Mouse (Mus musculus) embryonic facial prominence, embryonic 15.5 days (tissue): ENCODE data around the gene Plk3. TPM values are rescaled to one million over a fixed set of nuclear protein-coding genes. Genes with fewer than 3 reads are reported as not detected.

Experiments used
- ATAC-seq: fragments of 200-750 bp; cut with Nextera tagmentation; 2 replicates; pipeline ENCODE4 v1.8.0; 2017; ENCODE audit warnings: low read depth, moderate TSS enrichment; ENCODE audit not compliant: insufficient number of reproducible peaks, low FRiP score, low TSS enrichment
- H3K27ac ChIP-seq: fragments of 300-500 bp; sonication (generic); replicated peaks from 2 replicates; pipeline ENCODE4 v1.5.1; 2015; ENCODE audit warnings: mild to moderate bottlenecking, inconsistent platforms
- H3K27me3 ChIP-seq: fragments of 300-500 bp; sonication (generic); 2 replicates; pipeline ENCODE4 v1.6.1; 2015; ENCODE audit warnings: inconsistent platforms
- H3K36me3 ChIP-seq: fragments of 300-500 bp; sonication (generic); 2 replicates; pipeline ENCODE4 v1.6.1; 2015; ENCODE audit warnings: mild to moderate bottlenecking, inconsistent platforms
- H3K4me1 ChIP-seq: fragments of 300-500 bp; sonication (generic); 2 replicates; pipeline ENCODE4 v1.6.1; 2015; ENCODE audit warnings: inconsistent platforms
- H3K4me2 ChIP-seq: fragments of 300-500 bp; sonication (generic); replicated peaks from 2 replicates; pipeline ENCODE4 v1.6.1; 2015; ENCODE audit warnings: mild to moderate bottlenecking, inconsistent platforms
- H3K4me3 ChIP-seq: fragments of 300-500 bp; sonication (generic); replicated peaks from 2 replicates; pipeline ENCODE4 v1.5.1; 2015; ENCODE audit warnings: mild to moderate bottlenecking, inconsistent platforms
- H3K9ac ChIP-seq: fragments of 300-500 bp; sonication (generic); 2 replicates; pipeline ENCODE4 v1.6.1; 2015; ENCODE audit warnings: inconsistent platforms
- H3K9me3 ChIP-seq: fragments of 300-500 bp; sonication (generic); replicated peaks from 2 replicates; pipeline ENCODE4 v1.6.1; 2016; ENCODE audit warnings: inconsistent platforms
- WGBS: fragments of 180-500 bp; shearing (Covaris S2); methylation state at CpG from one replicate; pipeline ENCODE4 v1.1.7; 2015; 5-methylcytosine and 5-hydroxymethylcytosine counted together
- polyA plus RNA-seq: library from polyadenylated mRNA; unstranded; fragments of >200 nt; fragmentation: Nextera tagmentation; extraction: Ambion mirVana; gene quantifications from 2 replicates; pipeline ENCODE4 v1.2.1, GENCODE M21; 2015

The Plk3 gene
- polyA plus RNA-seq, 1 experiment from 2014 or later: 8.1 TPM

- Histone ChIP-seq H3K36me3 (peaks cover 32% of the 10 kb centered on the region), H3K4me2 (no peak overlapping the region), H3K9ac (no peak overlapping the region; the same call in 1 of the 2 replicates), H3K27ac (no peak overlapping the region), H3K4me1 (peaks cover 6% of the 10 kb centered on the region; the same call in 1 of the 2 replicates), H3K4me3 (no peak overlapping the region), H3K27me3 (no peaks in the 10 kb centered on the region), H3K9me3 (no peaks in the 10 kb centered on the region)
- ATAC-seq: no peak
- WGBS: 76% methylated on average over 5 of the region's 5 CpGs
These were observed 18.2 kb downstream of the Plk3 start for GRCm38 (mm10) chr4:117115592-117115991.

- H3K9me3 ChIP-seq: no peaks in the 10 kb centered on the region
- H3K4me2 ChIP-seq: no peak overlapping the region
- H3K4me1 ChIP-seq: no peaks in the 10 kb centered on the region
- ATAC-seq: no peak
- H3K27me3 ChIP-seq: no peaks in the 10 kb centered on the region
- H3K27ac ChIP-seq: no peak overlapping the region
- peaks cover 47% of the 10 kb centered on the region for H3K36me3 ChIP-seq
- no peak overlapping the region for H3K9ac ChIP-seq
- WGBS: 74% methylated on average over 1 of the region's 1 CpGs
- H3K4me3 ChIP-seq: no peak overlapping the region
These were observed 20.5 kb downstream of the Plk3 start for GRCm38 (mm10) chr4:117113237-117113636.

- peaks cover 57% of the 10 kb centered on the region for H3K36me3 ChIP-seq
- H3K4me3 ChIP-seq: no peak overlapping the region
- H3K4me1 ChIP-seq: no peaks in the 10 kb centered on the region
- H3K27me3 ChIP-seq: no peaks in the 10 kb centered on the region
- H3K9me3 ChIP-seq: no peaks in the 10 kb centered on the region
- H3K9ac ChIP-seq: no peak overlapping the region
- no peak for ATAC-seq
- H3K27ac ChIP-seq: no peak overlapping the region
- 91% methylated on average over 11 of the region's 11 CpGs for WGBS
- no peak overlapping the region for H3K4me2 ChIP-seq
These were observed 22.8 kb downstream of the Plk3 start for GRCm38 (mm10) chr4:117110985-117111384.

- 92% methylated on average over 13 of the region's 13 CpGs for WGBS
These were observed 23.5 kb downstream of the Plk3 start for GRCm38 (mm10) chr4:117110249-117110648.

GRCm38 (mm10) chr4:117109330-117109729 lies 24.4 kb downstream of the Plk3 start:
- H3K36me3 ChIP-seq: peaks cover 54% of the 10 kb centered on the region
- H3K27me3 ChIP-seq: no peaks in the 10 kb centered on the region
- H3K4me2 ChIP-seq: no peak overlapping the region
- H3K9ac ChIP-seq: no peak overlapping the region
- no peak overlapping the region for H3K27ac ChIP-seq
- 92% methylated on average over 25 of the region's 25 CpGs for WGBS
- H3K4me1 ChIP-seq: peaks cover 16% of the 10 kb centered on the region
- no peaks in the 10 kb centered on the region for H3K9me3 ChIP-seq
- H3K4me3 ChIP-seq: no peak overlapping the region
- no peak for ATAC-seq

More at GRCm38 (mm10) chr4:117110249-117110648, 23.5 kb downstream of the Plk3 start:
- Histone ChIP-seq H3K36me3 (peaks cover 60% of the 10 kb centered on the region), H3K9ac (no peak overlapping the region), H3K27me3 (no peaks in the 10 kb centered on the region), H3K27ac (no peak overlapping the region), H3K4me3 (no peak overlapping the region), H3K9me3 (no peaks in the 10 kb centered on the region), H3K4me1 (peaks cover 7% of the 10 kb centered on the region), H3K4me2 (no peak overlapping the region)
- ATAC-seq: no peak

GRCm38 (mm10) chr4:117108524-117108849 lies 25.3 kb downstream of the Plk3 start:
- H3K4me1 ChIP-seq: peaks cover 20% of the 10 kb centered on the region
- H3K27me3 ChIP-seq: no peaks in the 10 kb centered on the region
- peaks cover 46% of the 10 kb centered on the region for H3K36me3 ChIP-seq
- no peak for ATAC-seq
- H3K9ac ChIP-seq: no peak overlapping the region
- WGBS: 96% methylated on average over 6 of the region's 6 CpGs
- no peak overlapping the region for H3K4me3 ChIP-seq
- H3K4me2 ChIP-seq: no peak overlapping the region
- H3K27ac ChIP-seq: no peak overlapping the region
- no peaks in the 10 kb centered on the region for H3K9me3 ChIP-seq

GRCm38 (mm10) chr4:117107813-117108523 lies 25.8 kb downstream of the Plk3 start:
- no peaks in the 10 kb centered on the region for H3K9me3 ChIP-seq
- no peak for ATAC-seq
- peaks cover 41% of the 10 kb centered on the region for H3K36me3 ChIP-seq
- 89% methylated on average over 18 of the region's 18 CpGs for WGBS
- H3K4me1 ChIP-seq: peaks cover 20% of the 10 kb centered on the region
- no peak overlapping the region for H3K27ac ChIP-seq
- H3K4me2 ChIP-seq: no peak overlapping the region
- H3K9ac ChIP-seq: no peak overlapping the region
- H3K4me3 ChIP-seq: no peak overlapping the region
- no peaks in the 10 kb centered on the region for H3K27me3 ChIP-seq

GRCm38 (mm10) chr4:117105127-117105526 lies 28.6 kb downstream of the Plk3 start:
- no peaks in the 10 kb centered on the region for H3K9me3 ChIP-seq
- no peaks in the 10 kb centered on the region for H3K27me3 ChIP-seq
- H3K9ac ChIP-seq: no peak overlapping the region
- no peak overlapping the region for H3K4me3 ChIP-seq
- peaks cover 43% of the 10 kb centered on the region for H3K4me1 ChIP-seq
- 0 out of 2 replicates have a peak overlapping the region, but pooled peaks have one; percentile 29 for H3K27ac ChIP-seq
- H3K36me3 ChIP-seq: peaks cover 24% of the 10 kb centered on the region
- WGBS: 30% methylated on average over 10 of the region's 10 CpGs
- ATAC-seq: no peak
- 0 out of 2 replicates have a peak overlapping the region, but pooled peaks have one; percentile 6 for H3K4me2 ChIP-seq

GRCm38 (mm10) chr4:117104672-117105071 lies 29.1 kb downstream of the Plk3 start:
- H3K9ac ChIP-seq: no peak overlapping the region
- 0 out of 2 replicates have a peak overlapping the region, but pooled peaks have one; percentile 29 for H3K27ac ChIP-seq
- H3K4me3 ChIP-seq: no peak overlapping the region
- no peaks in the 10 kb centered on the region for H3K27me3 ChIP-seq
- H3K36me3 ChIP-seq: peaks cover 23% of the 10 kb centered on the region
- H3K4me2 ChIP-seq: no peak overlapping the region
- no peaks in the 10 kb centered on the region for H3K9me3 ChIP-seq
- WGBS: 58% methylated on average over 10 of the region's 10 CpGs
- H3K4me1 ChIP-seq: peaks cover 43% of the 10 kb centered on the region
- no peak for ATAC-seq

- 0 out of 2 replicates have a peak, but pooled peaks cover 4% of the 10 kb centered on the region for H3K36me3 ChIP-seq
- H3K9me3 ChIP-seq: no peaks in the 10 kb centered on the region
- no peak for ATAC-seq
- no peak overlapping the region for H3K9ac ChIP-seq
- 0 out of 2 replicates have a peak overlapping the region, but pooled peaks have one; percentile 12 for H3K4me2 ChIP-seq
- H3K27me3 ChIP-seq: no peaks in the 10 kb centered on the region
- H3K27ac ChIP-seq: no peak overlapping the region; the same call in 1 of the 2 replicates
- 30% methylated on average over 7 of the region's 7 CpGs for WGBS
- H3K4me1 ChIP-seq: peaks cover 65% of the 10 kb centered on the region
- H3K4me3 ChIP-seq: no peak overlapping the region
These were observed 32.5 kb downstream of the Plk3 start for GRCm38 (mm10) chr4:117101218-117101617.

- H3K4me1 ChIP-seq: peaks cover 64% of the 10 kb centered on the region
- no peak for ATAC-seq
- H3K27me3 ChIP-seq: no peaks in the 10 kb centered on the region
- H3K4me2 ChIP-seq: no peak overlapping the region
- 63% methylated on average over 4 of the region's 4 CpGs for WGBS
- no peak overlapping the region for H3K27ac ChIP-seq
- H3K9me3 ChIP-seq: no peaks in the 10 kb centered on the region
- H3K9ac ChIP-seq: no peak overlapping the region
- no peaks in the 10 kb centered on the region for H3K36me3 ChIP-seq
- H3K4me3 ChIP-seq: no peak overlapping the region
These were observed 33.7 kb downstream of the Plk3 start for GRCm38 (mm10) chr4:117100036-117100435.

GRCm38 (mm10) chr4:117098764-117099036 lies 35.1 kb downstream of the Plk3 start:
- WGBS: 33% methylated on average over 2 of the region's 2 CpGs

More at GRCm38 (mm10) chr4:117098764-117099036, 35.1 kb downstream of the Plk3 start:
- Histone ChIP-seq H3K27me3 (no peaks in the 10 kb centered on the region), H3K4me2 (peak overlapping the region; percentile 93), H3K9me3 (no peaks in the 10 kb centered on the region), H3K36me3 (no peaks in the 10 kb centered on the region), H3K27ac (peak overlapping the region; percentile 35; the same call in 1 of the 2 replicates), H3K4me1 (peaks cover 54% of the 10 kb centered on the region), H3K9ac (no peak overlapping the region), H3K4me3 (peak overlapping the region; percentile 61; the same call in 1 of the 2 replicates)
- no peak for ATAC-seq
